Mouse (Mus musculus) midbrain, postnatal 0 days (tissue): Measurements from ENCODE around the gene Zfp771. TPM values are rescaled to one million over a fixed set of nuclear protein-coding genes. Genes with fewer than 3 reads are reported as not detected.

Experiments
- ATAC-seq: fragments of 200-750 bp; cut with Nextera tagmentation; 2 replicates; pipeline ENCODE4 v1.8.0; 2017; ENCODE audit warnings: moderate number of reproducible peaks, mild to moderate bottlenecking, moderate TSS enrichment, moderate library complexity; ENCODE audit not compliant: low FRiP score
- DNase-seq: peaks from one replicate; pipeline ENCODE4 v3.0.0-alpha.2; 2015; ENCODE audit warnings: low spot score
- H3K27ac ChIP-seq: fragments of 300-500 bp; sonication (generic); 2 replicates; pipeline ENCODE4 v1.5.1; 2014; ENCODE audit warnings: low read depth, mild to moderate bottlenecking, low read length, mixed read lengths
- H3K27me3 ChIP-seq: fragments of 300-500 bp; sonication (generic); 2 replicates; pipeline ENCODE4 v1.6.1; 2014; ENCODE audit warnings: low read length, control low read depth, mixed read lengths; ENCODE audit not compliant: insufficient read depth
- H3K36me3 ChIP-seq: fragments of 300-500 bp; sonication (generic); 2 replicates; pipeline ENCODE4 v1.6.1; 2014; ENCODE audit warnings: low read length, control low read depth, mixed read lengths; ENCODE audit not compliant: insufficient read depth
- H3K4me1 ChIP-seq: fragments of 300-500 bp; sonication (generic); 2 replicates; pipeline ENCODE4 v1.6.1; 2014; ENCODE audit warnings: mild to moderate bottlenecking, control low read depth, antibody characterized with exemption, low read length, mixed read lengths; ENCODE audit not compliant: insufficient read depth
- H3K4me2 ChIP-seq: fragments of 300-500 bp; sonication (generic); 2 replicates; pipeline ENCODE4 v1.6.1; 2014; ENCODE audit warnings: low read depth, mild to moderate bottlenecking, low read length, mixed read lengths; ENCODE audit not compliant: poor library complexity, severe bottlenecking
- H3K4me3 ChIP-seq: fragments of 300-500 bp; sonication (generic); 2 replicates; pipeline ENCODE4 v1.5.1; 2014; ENCODE audit warnings: low read depth, mild to moderate bottlenecking, low read length, moderate library complexity
- H3K9ac ChIP-seq: fragments of 300-500 bp; sonication (generic); replicated peaks from 2 replicates; pipeline ENCODE4 v1.6.1; 2014; ENCODE audit warnings: mild to moderate bottlenecking, low read length, moderate library complexity, mixed read lengths; ENCODE audit not compliant: poor library complexity, severe bottlenecking
- H3K9me3 ChIP-seq: fragments of 300-500 bp; sonication (generic); 2 replicates; pipeline ENCODE4 v1.6.1; 2016; ENCODE audit warnings: low read length, control low read depth
- CTCF ChIP-seq: IDR thresholded peaks from 2 replicates; pipeline ENCODE4 v1.5.1; 2016; ENCODE audit warnings: antibody characterized with exemption, mild to moderate bottlenecking
- WGBS: fragments of 180-500 bp; shearing (Covaris S2); extraction: QIAGEN DNeasy Blood & Tissue Kit; methylation state at CpG from one replicate; pipeline ENCODE4 v1.1.7; 2014; 5-methylcytosine and 5-hydroxymethylcytosine counted together
- polyA plus RNA-seq: library from polyadenylated mRNA; unstranded; fragments of >200 nt; fragmentation: Nextera tagmentation; extraction: Ambion mirVana; gene quantifications from 2 replicates; pipeline ENCODE4 v1.2.1, GENCODE M21; 2015
- total RNA-seq: library from RNA; depleted of rRNA; stranded (reverse); fragments of >200 nt; gene quantifications from 2 replicates; pipeline ENCODE4 v1.2.3, GENCODE M21; 2014

Gene Zfp771
- total and polyA plus RNA-seq, 2 experiments from 2014 or later, result 80.2 to 94.5 TPM

DNA sequence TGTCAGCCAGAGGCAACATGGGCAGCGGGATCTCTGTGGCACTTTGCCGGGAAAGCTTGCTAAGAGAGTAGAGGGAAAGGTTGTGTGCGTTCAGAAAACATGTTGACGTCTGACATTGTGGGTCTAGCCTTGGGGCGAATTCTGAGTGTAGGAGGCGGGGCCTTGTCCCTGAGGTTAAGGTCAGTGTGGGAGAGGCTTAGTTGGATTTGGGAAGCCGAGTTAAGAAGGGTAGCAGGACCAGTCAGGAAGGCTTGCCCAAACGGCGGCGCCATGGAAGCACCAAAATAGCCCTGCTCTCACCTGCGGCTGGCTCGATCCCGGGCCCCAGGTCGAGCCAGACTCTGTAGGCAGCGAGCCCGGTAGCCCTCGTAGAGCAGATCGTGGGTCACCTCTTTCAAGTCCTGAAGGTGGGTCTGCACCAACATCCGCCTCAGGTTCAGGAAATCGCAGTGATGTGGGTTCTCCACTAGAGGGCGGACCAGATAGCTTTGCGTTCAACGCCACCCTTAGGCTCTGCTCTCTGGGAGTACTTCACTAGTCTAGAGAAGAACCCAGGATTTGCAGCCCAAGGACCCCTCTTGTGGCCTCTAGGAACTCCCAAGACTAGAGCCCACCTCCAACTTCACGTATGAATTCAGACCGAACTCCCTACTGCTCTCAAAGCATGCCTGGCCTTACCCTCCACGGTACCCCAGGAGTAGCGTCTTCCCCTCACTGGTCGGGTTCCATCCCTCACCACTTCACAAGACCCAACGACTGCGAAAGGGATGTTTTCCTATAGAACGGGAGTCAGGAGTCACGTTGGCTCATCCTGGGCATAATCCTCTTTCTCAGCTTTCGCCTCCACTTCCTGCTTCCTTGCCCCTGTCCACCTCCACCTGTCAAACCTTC is 28.8 kb upstream of the Zfp771 start:
- ATAC-seq (no peak), DNase-seq (peak; percentile 71)
- Histone ChIP-seq H3K27me3 (no peaks in the 10 kb centered on the region), H3K36me3 (no peaks in the 10 kb centered on the region), H3K9ac (no peak overlapping the region), H3K4me3 (peak overlapping the region; percentile 20; the same call in 1 of the 2 replicates), H3K4me1 (no peaks in the 10 kb centered on the region), H3K4me2 (peak overlapping the region; percentile 44), H3K27ac (no peak overlapping the region), H3K9me3 (no peaks in the 10 kb centered on the region)
- 26% methylated on average over 33 of the region's 33 CpGs for WGBS
- peak; percentile 82 for TF ChIP-seq CTCF

DNA sequence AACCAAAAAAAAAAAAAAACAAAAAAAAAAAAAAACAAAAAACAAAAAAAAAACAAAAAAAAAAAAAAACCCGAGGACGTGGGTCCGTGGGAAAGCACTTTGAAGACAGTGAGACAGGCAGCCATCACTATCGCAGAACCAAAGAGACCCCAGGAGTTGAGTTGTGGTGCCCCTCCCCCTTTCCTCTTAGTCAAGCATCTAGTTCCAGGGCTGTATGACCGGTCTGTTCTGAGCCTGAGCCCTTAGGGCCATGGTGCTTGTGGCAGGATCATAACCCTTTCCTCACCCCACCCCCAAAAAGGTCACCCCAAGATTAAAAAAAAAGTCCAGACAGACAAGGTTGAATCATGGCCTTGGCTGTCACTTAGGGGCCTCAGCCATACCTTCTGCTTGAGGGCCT is 27.8 kb upstream of the Zfp771 start:
- ATAC-seq, result no peak
- H3K27ac ChIP-seq, result no peak overlapping the region
- no peaks in the 10 kb centered on the region for H3K9me3 ChIP-seq
- DNase-seq, result no peak
- no peak for TF ChIP-seq CTCF
- 98% methylated on average over 5 of the region's 5 CpGs for WGBS
- H3K4me1 ChIP-seq, result no peaks in the 10 kb centered on the region
- H3K4me3 ChIP-seq, result no peak overlapping the region
- H3K4me2 ChIP-seq, result no peak overlapping the region
- H3K27me3 ChIP-seq, result no peaks in the 10 kb centered on the region
- no peak overlapping the region for H3K9ac ChIP-seq
- H3K36me3 ChIP-seq, result no peaks in the 10 kb centered on the region

DNA sequence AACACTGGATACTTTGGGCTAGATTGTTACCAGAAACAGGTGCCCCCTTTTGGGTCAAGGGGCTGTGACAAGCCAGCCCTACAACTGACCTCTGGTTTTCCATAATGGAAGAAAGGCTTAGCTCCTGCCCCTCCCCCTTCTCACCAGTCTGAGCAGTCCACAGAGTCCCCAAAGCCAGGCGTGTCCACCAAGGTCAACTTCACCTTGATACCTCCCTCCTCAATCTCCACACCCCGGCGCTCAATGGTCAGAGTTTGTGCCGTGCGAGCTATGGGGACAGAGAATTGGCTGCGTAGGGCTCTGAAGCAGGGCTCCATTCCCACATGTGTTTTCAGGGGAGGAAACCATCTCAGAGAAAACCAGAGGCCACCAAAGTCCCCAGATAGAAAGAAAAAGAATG is 26.6 kb upstream of the Zfp771 start:
- no peak for ATAC-seq
- no peaks in the 10 kb centered on the region for H3K4me1 ChIP-seq
- no peaks in the 10 kb centered on the region for H3K27me3 ChIP-seq
- H3K4me3 ChIP-seq, result no peak overlapping the region
- H3K9me3 ChIP-seq, result no peaks in the 10 kb centered on the region
- WGBS, result 95% methylated on average over 6 of the region's 6 CpGs
- H3K36me3 ChIP-seq, result no peaks in the 10 kb centered on the region
- H3K27ac ChIP-seq, result no peak overlapping the region
- no peak for TF ChIP-seq CTCF
- H3K9ac ChIP-seq, result no peak overlapping the region
- no peak overlapping the region for H3K4me2 ChIP-seq
- DNase-seq, result no peak

DNA sequence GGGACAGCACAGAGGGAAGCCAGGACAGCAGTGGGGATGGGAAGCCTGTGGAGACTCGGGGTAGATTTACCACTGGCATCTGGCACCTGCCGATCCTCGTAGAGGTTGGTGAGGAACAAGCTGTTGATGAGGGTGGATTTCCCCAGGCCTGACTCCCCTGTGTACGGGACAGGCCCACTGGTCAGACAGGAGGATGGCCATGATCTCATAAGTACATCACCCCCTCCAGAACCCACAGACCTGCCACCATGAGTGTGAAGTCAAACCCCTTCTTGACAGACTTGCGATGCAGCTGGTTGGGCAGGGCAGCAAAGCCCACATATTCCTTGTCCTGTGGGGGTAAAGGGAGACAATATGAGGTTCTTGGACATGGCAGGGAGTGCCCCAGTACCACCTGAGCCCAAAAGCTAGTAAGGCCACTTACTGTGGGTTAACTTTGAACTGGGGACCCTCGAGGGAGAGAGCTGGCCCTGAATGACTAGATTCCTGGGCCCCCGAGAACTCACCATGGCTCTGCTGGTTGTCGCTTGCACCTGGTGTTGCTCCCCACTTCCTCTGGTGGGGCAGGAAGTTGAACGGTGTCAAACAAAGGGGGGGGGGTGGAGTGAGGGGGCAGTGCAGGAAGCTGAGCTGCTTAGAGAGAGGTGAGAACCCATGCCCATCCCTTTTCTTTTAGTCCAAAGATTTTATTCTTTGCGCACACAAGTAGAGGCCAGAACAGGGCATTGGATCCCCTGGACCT is 26.0 kb upstream of the Zfp771 start:
- no peak overlapping the region for H3K4me2 ChIP-seq
- no peak for TF ChIP-seq CTCF
- H3K27ac ChIP-seq, result no peak overlapping the region
- H3K4me1 ChIP-seq, result no peaks in the 10 kb centered on the region
- no peaks in the 10 kb centered on the region for H3K36me3 ChIP-seq
- DNase-seq, result no peak
- no peak overlapping the region for H3K4me3 ChIP-seq
- no peak for ATAC-seq
- no peak overlapping the region for H3K9ac ChIP-seq
- H3K27me3 ChIP-seq, result no peaks in the 10 kb centered on the region
- 80% methylated on average over 10 of the region's 10 CpGs for WGBS
- H3K9me3 ChIP-seq, result no peaks in the 10 kb centered on the region

- no peak overlapping the region for H3K4me2 ChIP-seq
- H3K27me3 ChIP-seq, result no peaks in the 10 kb centered on the region
- H3K9ac ChIP-seq, result no peak overlapping the region
- no peaks in the 10 kb centered on the region for H3K36me3 ChIP-seq
- DNase-seq (no peak), ATAC-seq (no peak)
- WGBS, result 98% methylated on average over 4 of the region's 4 CpGs
- H3K4me3 ChIP-seq, result no peak overlapping the region
- TF ChIP-seq CTCF, result no peak
- H3K9me3 ChIP-seq, result no peaks in the 10 kb centered on the region
- no peaks in the 10 kb centered on the region for H3K4me1 ChIP-seq
- H3K27ac ChIP-seq, result no peak overlapping the region
These were observed 25.4 kb upstream of the Zfp771 start for GRCm38 (mm10) chr7:127218670-127219069.

DNA sequence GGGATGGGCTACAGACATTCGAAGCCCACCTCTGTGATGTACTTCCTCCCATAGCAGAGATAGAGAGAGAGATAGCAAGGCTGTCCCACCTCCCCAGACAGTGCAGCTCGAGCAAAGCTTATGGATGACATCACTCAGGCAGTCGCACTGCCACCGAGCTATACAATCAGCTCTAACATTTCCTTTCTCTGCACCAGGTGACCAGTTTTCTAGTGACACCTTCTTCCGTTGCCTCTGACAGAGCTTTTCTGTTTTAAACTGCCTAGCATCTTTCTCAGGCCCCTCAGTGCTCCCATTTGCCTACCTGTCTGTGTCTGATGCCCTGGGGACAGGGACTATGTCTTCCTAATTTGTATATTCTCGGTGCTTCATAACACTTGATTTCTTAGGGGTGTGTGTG is 23.6 kb upstream of the Zfp771 start:
- WGBS, result 85% methylated on average over 6 of the region's 6 CpGs
- H3K27me3 ChIP-seq, result no peaks in the 10 kb centered on the region
- TF ChIP-seq CTCF, result no peak
- H3K9ac ChIP-seq, result no peak overlapping the region
- H3K36me3 ChIP-seq, result no peaks in the 10 kb centered on the region
- H3K4me3 ChIP-seq, result no peak overlapping the region
- no peak overlapping the region for H3K4me2 ChIP-seq
- H3K27ac ChIP-seq, result no peak overlapping the region
- ATAC-seq (no peak), DNase-seq (no peak)
- H3K4me1 ChIP-seq, result no peaks in the 10 kb centered on the region
- no peaks in the 10 kb centered on the region for H3K9me3 ChIP-seq
